Mouse (Mus musculus) bone marrow, adult 2 months (tissue): ENCODE measurements around the gene Btn1a1.

Source experiments
- CTCF ChIP-seq: fragments of 200-500 bp; IDR thresholded peaks from 2 replicates; pipeline ENCODE4 v1.5.1; 2011; ENCODE audit warnings: low read length, control low read depth; ENCODE audit not compliant: control insufficient read depth, insufficient read depth
- POLR2A ChIP-seq: fragments of 200-500 bp; IDR thresholded peaks from 2 replicates; pipeline ENCODE4 v1.6.1; 2011; ENCODE audit warnings: low read depth, mild to moderate bottlenecking, control low read depth, low read length, borderline replicate concordance; ENCODE audit not compliant: control insufficient read depth

- no peak for TF ChIP-seq POLR2A
- TF ChIP-seq CTCF, result no peak
Measured at GRCm38 (mm10) chr13:23433206-23433605, 32.5 kb downstream of the Btn1a1 start.
